Mouse (Mus musculus) cerebellum, adult 18-20 months (tissue): Measurements from ENCODE around the gene Txk.

Source experiments
- DNase-seq, 2 experiments: peaks; one replicate each; pipeline ENCODE4 v3.0.0; 2021

Gene Txk

GRCm38 (mm10) chr5:72752585-72752984 lies at the start of gene Txk:
Gene Txk (minus strand): TSS chr5:72752777.
- no peak for DNase-seq

GRCm38 (mm10) chr5:72798563-72798962 lies 46.0 kb upstream of the Txk start:
- DNase-seq: no peak

- DNase-seq: no peak
Observed at GRCm38 (mm10) chr5:72796186-72796613, 43.6 kb upstream of the Txk start.

- DNase-seq: no peak
Observed at GRCm38 (mm10) chr5:72793309-72793850, 40.8 kb upstream of the Txk start.

- DNase-seq: no peak
Observed at GRCm38 (mm10) chr5:72791789-72792188, 39.2 kb upstream of the Txk start.

- DNase-seq: no peak
Observed at GRCm38 (mm10) chr5:72791386-72791785, 38.8 kb upstream of the Txk start.

GRCm38 (mm10) chr5:72785451-72785850 lies 32.9 kb upstream of the Txk start:
- no peak for DNase-seq

GRCm38 (mm10) chr5:72784719-72785118 lies 32.1 kb upstream of the Txk start:
- DNase-seq: no peak

- DNase-seq: no peak
Observed at GRCm38 (mm10) chr5:72783957-72784356, 31.4 kb upstream of the Txk start.

GRCm38 (mm10) chr5:72783123-72783522 lies 30.5 kb upstream of the Txk start:
- DNase-seq: no peak

GRCm38 (mm10) chr5:72781776-72782175 lies 29.2 kb upstream of the Txk start:
- DNase-seq: no peak

GRCm38 (mm10) chr5:72776595-72776994 lies 24.0 kb upstream of the Txk start:
- no peak for DNase-seq

- DNase-seq: no peak
Observed at GRCm38 (mm10) chr5:72776127-72776526, 23.6 kb upstream of the Txk start.

- DNase-seq: no peak
Observed at GRCm38 (mm10) chr5:72769841-72770240, 17.3 kb upstream of the Txk start.

GRCm38 (mm10) chr5:72763546-72763945 lies 11.0 kb upstream of the Txk start:
- no peak for DNase-seq

- DNase-seq: no peak
Observed at GRCm38 (mm10) chr5:72763025-72763424, 10.4 kb upstream of the Txk start.

- DNase-seq: no peak
Observed at GRCm38 (mm10) chr5:72761758-72762157, 9.2 kb upstream of the Txk start.

- no peak for DNase-seq
Observed at GRCm38 (mm10) chr5:72761237-72761636, 8.7 kb upstream of the Txk start.

- DNase-seq: no peak
Observed at GRCm38 (mm10) chr5:72758925-72759924, 6.6 kb upstream of the Txk start.

- DNase-seq: no peak
Observed at GRCm38 (mm10) chr5:72757155-72757773, 4.7 kb upstream of the Txk start.

GRCm38 (mm10) chr5:72755941-72756340 lies 3.4 kb upstream of the Txk start:
- peak; percentile 16 to 25 for DNase-seq

GRCm38 (mm10) chr5:72755035-72755434 lies 2.5 kb upstream of the Txk start:
- DNase-seq: no peak

- no peak for DNase-seq
Observed at GRCm38 (mm10) chr5:72751056-72751758, 1.4 kb downstream of the Txk start.
